ENCODE assay signal across 17 mouse cellular contexts in the genomic region with DNA sequence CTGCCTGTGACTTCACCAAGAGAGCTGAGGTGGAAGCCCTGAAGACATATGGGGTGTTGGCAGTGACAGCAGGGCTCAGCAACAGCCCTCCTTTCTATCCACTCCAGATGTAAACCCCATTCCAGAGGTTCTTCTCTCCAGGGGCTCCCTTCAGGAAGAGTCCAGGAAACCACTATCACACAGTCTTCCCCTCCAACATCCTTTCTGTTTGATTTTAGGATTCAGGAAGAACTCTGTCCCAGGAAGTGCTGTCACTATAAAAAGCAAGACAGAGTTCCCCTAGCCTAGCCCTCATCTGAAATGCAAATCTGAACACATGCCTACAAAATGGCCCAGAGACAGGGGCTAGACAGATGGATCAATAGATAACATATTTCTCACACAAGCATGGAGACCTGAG.
"Had no signal": no experiment of that assay in that cellular context is flagged by ENCODE, and none has a peak within 500 bp of the region (broad histone marks: within the 10 kb centered on the region; RNA-seq: fewer than 3 reads in every experiment).

No protein-coding gene starts in this region.

- H3K27ac ChIP-seq: liver, embryonic 15.5 days; lung, embryonic 15.5 days; macrophage; midbrain, embryonic 13.5 days; midbrain, embryonic 15.5 days; neural tube, embryonic 12.5 days; stomach, embryonic 15.5 days; stomach, postnatal 0 days had no signal

- H3K27me3 ChIP-seq: midbrain, embryonic 13.5 days; midbrain, embryonic 15.5 days; neural tube, embryonic 12.5 days; stomach, embryonic 15.5 days had no signal

- H3K4me1 ChIP-seq: liver, embryonic 15.5 days; stomach, embryonic 15.5 days had no signal

- H3K4me3 ChIP-seq: liver, embryonic 15.5 days; lung, embryonic 15.5 days; megakaryocyte, embryonic 14.5 days; midbrain, embryonic 13.5 days; midbrain, embryonic 15.5 days; neural tube, embryonic 12.5 days; stomach, embryonic 15.5 days had no signal

- H3K36me3 ChIP-seq: liver, embryonic 15.5 days; lung, embryonic 15.5 days; midbrain, embryonic 13.5 days; midbrain, embryonic 15.5 days; neural tube, embryonic 12.5 days; stomach, embryonic 15.5 days had no signal

- DNase-seq: liver, postnatal 0 days; lung, adult 2 months; lung, postnatal 14 days; lung, postnatal 36 days; right cerebral cortex, postnatal 14 days; thymus, adult 2 months; thymus, postnatal 25 days; thymus, postnatal 4 days had no signal
